Mouse (Mus musculus) thymus, postnatal 10 days (tissue): ENCODE data around the gene Cstad.

ENCODE experiments used
- DNase-seq, 2 experiments: peaks; one replicate each; pipeline ENCODE4 v3.0.0; 2021; ENCODE audit warnings: low spot score in 2 of 2

The Cstad gene

GRCm38 (mm10) chr2:30594641-30595379 is at the start of gene Cstad:
Gene Cstad, plus strand, starts transcription at chr2:30595040.
- DNase-seq: peak; percentile 86

- no peak for DNase-seq
These were observed 49.1 kb upstream of the Cstad start for GRCm38 (mm10) chr2:30545706-30546105.

DNA sequence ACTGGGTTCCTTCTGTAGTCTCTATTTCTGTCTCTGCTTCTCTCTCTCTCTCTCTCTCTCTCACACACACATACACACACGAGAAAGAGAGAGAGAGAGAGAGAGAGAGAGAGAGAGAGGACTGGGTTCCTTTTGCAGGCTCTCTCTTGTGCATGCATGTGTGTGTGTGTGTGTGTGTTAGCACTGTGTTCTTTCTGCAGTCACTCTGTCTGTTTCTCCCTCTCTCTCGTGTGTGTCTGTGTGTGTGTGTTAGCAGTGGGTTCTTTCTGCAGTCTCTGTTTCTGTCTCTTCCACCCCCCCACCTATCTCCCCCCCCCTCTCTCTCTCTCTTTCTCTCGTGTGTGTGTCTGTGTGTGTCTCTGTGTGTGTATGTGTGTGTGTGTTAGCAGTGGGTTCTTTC is 48.6 kb upstream of the Cstad start:
- no peak for DNase-seq

DNA sequence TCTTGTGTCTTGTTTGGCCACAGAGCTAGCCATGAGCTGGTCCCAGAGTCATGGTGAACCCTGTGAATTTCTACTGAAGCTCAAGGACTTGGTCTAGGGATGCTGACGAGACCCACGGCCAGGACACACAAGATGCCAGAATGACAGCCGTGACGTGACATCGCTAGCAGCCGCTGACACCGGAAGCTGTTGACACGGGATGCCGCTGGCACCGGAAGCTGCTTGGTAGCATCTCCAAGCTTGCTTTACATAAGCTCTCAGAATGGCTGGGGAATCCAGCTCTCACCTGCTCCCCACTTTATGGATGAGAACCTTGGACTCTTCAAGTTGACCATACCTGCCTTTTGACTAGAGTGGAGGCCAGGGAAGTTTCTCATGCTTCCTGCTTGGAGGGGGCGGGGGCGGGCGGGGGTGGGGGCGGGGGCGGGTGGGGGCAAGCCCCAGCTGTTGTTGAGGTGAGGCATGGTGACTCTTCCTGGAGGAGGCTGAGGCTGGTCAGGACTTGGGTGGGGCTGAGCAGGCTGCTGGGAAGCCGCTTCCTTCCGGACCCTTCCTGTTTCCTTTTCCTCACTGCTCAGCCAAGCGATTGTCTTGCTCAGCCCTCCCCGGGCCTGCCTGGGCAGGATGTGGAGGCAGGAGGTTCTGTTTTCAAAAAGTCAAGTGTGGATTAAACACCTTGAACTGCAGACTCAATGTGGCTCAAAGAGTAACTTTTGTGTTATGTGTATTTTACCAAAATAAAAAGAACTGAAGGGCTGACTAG is 47.2 kb upstream of the Cstad start:
- DNase-seq: peak; percentile 51 to 54

DNA sequence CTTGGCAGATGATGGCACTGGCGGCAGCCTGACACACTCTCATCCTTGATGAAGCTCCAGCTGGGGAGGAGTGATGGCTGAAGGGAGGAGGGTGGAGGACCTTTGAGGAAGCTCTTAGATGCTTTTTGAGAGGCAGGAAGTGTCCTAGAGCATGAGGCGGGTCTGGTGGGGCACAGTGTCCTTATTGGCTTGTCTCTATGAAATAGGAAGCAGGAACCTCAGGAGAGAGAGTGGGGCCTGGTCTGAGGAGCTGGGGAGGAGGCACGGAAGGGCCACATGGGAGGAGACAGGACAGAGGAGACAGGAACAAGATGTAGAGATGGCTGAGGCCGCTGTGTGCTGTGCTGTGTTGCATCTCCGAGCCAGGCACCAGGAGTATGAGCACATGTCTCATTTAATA is 43.3 kb upstream of the Cstad start:
- no peak for DNase-seq

DNA sequence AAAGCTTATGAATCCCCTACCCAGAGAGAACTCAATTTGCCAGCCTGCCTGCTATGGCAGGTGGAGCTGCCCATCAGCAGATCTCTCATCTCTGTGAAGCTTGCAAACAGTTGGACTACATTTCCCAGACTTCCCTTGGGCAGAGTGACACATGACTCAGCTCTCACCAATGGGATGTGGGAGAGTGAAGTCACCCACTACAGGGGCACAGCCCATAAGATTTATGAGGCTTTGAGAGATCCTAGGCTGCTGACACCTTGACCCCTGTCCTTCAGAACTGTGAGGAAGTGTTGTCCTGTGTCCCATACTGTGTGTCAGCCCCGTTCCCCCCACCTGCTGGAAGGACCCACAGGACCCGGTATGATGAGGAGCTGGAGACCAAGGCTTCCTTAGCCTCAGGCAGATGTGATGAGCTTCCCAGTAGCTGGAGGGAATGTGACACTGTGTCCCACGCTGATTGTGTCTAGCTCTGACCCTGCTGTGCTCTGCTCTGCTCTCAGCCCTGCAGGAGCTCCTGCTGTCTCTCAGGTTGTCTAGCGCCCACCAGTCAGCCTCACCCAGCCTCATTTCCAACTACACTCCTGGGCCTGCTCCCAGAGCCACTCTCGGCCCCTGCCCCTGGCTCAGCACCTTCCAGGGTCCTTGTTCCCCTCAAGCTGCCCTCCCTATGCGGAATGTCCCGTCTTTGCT is 40.8 kb upstream of the Cstad start:
- DNase-seq: peak; percentile 19 to 38

- no peak for DNase-seq
These were observed 39.6 kb upstream of the Cstad start for GRCm38 (mm10) chr2:30555257-30555656.

DNA sequence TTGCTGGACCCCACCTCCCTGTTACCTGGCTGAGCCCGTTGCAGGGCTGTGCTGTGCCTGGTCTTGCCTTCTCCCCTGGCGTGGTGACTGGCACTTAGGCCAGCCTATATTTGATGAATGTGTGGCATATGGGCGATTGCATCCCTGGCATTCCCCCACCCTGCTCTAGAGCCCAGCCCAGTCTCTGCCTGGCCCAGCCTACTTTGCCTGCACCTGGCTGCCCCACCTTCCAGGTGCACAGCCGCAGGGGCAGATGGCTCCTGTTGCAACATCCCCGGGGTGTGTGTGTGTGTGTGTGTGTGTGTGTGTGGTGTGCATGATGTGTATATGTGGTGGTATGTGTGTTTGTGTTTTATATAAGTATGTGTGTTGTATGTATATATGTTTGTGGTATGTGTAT is 38.3 kb upstream of the Cstad start:
- DNase-seq: no peak

DNA sequence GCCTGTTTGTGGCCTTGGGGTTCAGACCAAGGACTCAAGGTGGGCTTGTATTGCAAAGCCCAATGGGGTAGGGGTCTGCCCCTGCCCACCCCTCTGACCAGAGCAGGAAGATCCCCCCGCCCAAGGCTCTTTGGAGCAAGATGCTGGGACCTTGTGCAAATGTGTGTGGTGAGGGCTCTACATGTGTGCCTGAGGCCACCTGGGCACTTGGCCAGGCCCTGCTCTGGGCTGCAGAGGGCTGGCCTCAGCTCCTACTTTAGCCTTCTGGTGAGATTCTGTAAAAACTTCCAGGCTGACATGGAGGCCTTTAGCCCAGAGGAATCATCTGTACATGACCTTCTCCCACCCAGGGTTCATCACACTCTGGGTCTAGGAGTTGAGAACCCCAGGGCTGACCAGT is 35.3 kb upstream of the Cstad start:
- no peak for DNase-seq

DNA sequence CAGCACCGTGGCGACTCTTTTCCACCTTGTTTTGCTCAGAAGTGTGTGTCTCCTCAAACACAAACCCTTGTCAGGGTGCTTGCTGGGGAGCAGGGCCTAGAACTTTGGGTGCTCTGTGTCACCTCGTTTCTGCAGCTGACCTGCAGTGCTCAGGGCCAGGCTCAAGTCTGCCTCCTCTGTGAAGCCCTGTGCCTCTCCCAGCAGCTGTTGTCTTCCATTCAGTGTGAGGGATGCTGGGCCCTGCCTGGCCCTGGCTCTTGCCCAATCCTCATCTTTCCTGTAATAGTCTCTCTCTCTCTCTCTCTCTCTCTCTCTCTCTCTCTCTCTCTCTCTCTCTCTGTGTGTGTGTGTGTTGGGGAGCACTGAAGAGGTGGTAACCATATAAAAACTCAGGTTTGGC is 32.3 kb upstream of the Cstad start:
- DNase-seq: no peak

DNA sequence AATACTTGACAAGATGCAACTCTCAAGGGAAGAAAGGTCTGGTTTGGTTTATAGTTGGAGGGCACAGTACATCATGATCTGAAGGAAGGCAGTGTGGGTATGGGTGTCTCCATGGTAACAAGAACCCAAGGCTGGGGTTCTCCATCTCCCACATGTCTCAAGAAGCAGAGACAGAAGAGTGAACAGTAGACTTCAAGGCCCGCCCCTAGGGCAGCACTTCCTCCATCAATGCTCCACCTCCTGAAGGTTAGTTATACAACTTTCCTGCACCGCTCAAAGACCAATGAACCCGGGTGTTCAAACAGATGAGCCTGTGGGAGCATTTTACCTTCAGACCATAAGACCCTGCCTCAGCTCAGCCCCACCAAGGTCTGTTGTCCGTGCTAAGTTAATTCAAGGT is 23.2 kb upstream of the Cstad start:
- no peak for DNase-seq

DNA sequence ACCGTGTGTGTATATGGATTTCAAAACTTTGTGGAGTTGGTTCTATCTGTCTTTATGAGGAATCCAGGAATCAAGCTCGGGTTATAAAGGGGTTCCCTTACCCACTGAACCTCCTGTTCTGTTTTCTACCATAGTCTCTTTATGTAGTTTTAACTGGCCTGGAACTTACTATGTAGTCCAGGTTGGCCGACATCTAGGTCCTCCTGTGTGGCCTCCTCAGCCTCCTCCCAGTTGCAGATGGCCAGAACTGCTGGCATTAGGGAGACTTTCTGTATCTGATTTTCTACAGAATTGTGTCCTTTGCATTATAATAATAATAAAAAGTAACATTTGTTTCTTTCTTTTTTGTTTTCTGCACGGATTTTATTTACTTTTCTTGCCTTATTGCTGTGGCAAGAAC is 21.3 kb upstream of the Cstad start:
- no peak for DNase-seq

DNA sequence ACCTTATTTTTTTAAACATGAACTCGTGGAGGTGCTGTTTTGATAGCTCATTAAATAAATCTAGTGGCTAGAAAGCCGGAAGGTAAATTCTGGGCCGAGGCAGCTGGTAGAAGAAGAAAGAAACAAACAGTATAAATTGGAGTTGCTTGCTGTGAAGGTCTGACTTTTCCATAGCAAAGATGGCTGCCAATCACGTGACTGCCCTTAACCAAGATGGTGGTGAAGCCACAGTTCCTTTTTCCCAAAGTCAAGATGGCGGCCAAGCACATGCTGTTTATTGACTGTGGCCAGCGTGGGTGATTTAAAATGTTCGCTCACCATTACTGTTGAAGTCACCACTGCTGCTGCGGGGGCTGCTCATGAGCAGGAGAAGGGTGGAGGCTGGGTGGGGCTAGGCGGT is 17.8 kb upstream of the Cstad start:
- DNase-seq: no peak

- no peak for DNase-seq
These were observed 16.8 kb upstream of the Cstad start for GRCm38 (mm10) chr2:30578006-30578405.

GRCm38 (mm10) chr2:30587161-30587560 is 7.7 kb upstream of the Cstad start:
- peak; percentile 77 to 81 for DNase-seq

- DNase-seq: no peak
These were observed 7.2 kb upstream of the Cstad start for GRCm38 (mm10) chr2:30587671-30588070.

DNA sequence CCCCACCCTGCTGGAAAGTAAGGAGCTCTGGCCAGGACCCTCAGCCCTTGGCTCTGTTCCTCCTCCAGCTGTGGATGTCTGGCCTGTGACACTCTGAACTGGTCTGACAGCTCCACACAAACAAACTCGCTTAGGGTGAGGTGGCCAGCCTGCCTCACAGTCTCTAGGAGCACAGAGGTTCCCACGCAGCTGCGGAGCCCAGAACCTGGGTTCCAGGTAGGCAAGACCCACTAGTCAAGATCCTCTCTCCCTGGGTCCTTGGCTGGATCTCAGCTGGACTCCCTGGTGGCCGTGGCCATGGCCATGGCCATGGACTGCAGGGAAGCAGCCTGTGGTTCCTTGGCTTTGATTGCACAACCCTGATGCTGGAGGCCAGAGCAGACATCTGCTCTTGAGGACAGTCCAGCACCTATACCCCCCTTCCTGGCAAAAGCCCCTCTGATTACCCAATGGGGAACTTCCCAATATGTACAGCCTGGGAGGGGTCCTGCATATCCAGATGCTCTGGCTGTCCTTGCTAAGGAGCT is 5.8 kb upstream of the Cstad start:
- no peak for DNase-seq

- DNase-seq: no peak
These were observed 5.1 kb upstream of the Cstad start for GRCm38 (mm10) chr2:30589781-30590180.

GRCm38 (mm10) chr2:30590909-30591308 is 3.9 kb upstream of the Cstad start:
- DNase-seq: peak in 1 of 2 experiments; percentile 51

DNA sequence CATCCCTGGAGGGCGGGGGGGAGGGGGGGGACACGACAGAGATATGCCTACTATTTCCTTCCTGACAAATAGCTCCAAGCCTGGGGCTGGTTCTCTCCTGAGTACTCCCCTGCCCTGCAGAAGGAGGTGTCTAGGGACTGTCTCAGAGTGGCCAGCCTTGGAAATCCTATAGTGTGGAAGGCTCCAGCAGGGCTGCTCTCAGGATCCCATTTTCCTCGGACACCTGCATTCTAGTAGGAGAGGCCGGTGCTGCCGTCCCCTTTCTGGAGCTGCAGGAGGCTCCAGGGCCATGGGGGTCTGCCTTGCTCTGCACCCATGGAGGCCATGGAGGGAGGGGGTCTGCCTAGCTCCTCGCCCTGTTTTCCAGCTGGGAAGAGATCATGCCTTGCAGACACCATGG is 2.4 kb upstream of the Cstad start:
- DNase-seq: no peak

GRCm38 (mm10) chr2:30592951-30593350 is 1.9 kb upstream of the Cstad start:
- no peak for DNase-seq

- DNase-seq: no peak
These were observed 1.1 kb upstream of the Cstad start for GRCm38 (mm10) chr2:30593636-30594310.
